Mouse (Mus musculus) megakaryocyte, embryonic 14.5 days (primary cell): ENCODE measurements around the gene Bcl9.

ENCODE experiments used
- FLI1 ChIP-seq: IDR thresholded peaks from 2 replicates; pipeline ENCODE4 v1.6.1; 2012; ENCODE audit warnings: low read length, inconsistent platforms, mixed read lengths
- GATA1 ChIP-seq: IDR thresholded peaks from 3 replicates; pipeline ENCODE4 v1.6.1; 2012; ENCODE audit warnings: mixed read lengths, low read length, inconsistent platforms, borderline replicate concordance

- TF ChIP-seq GATA1 (no peak), FLI1 (no peak)
Measured at GRCm38 (mm10) chr3:97209351-97209750, 88.4 kb downstream of the Bcl9 start.
